15 mouse cellular contexts compared by ENCODE assay signal in the genomic region with DNA sequence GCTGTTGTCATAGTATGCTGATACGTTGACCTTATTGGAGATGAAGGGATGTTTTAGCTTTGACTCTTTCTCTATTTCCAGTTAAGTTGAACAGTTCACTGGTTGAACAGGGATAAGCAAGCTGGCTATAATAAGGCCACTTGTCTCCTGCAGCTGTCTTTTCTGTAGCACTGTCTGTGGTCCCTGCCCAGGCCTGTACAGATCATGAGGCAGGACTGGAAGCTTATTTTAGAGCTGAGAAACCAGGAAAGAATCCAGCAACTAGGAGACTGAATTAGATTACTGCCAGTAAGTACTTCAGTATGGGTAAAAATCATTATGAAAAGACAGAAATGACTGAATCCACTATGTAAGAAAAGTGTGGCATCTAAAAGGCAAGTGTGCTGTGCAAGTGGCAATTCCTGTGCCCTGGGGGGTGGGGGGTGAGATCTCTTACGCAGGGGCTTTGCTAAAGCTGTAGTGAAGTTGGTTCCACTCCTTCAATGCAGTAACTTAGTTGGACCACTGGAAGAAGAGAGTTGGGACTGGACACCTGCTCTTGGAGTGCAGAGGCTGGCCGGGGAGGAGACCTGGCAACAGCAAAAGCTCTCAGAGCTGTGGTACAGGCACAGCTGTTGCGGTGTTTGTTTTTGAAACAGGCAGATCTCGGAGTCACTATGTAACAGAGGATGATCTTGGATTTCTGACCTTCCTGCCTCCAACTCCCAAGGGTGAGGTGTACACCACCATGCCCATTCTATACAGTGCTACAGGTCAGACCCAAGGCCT. TPM values are rescaled to one million over a fixed set of nuclear protein-coding genes. Genes with fewer than 3 reads are reported as not detected.
DNase-seq lines count a peak whose midpoint lies in the region; ATAC-seq and TF ChIP-seq lines count a peak whose summit lies in the region.
"Had no signal": no experiment of that assay in that cellular context is flagged by ENCODE, and none has a peak within 500 bp of the region (broad histone marks: within the 10 kb centered on the region; RNA-seq: fewer than 3 reads in every experiment).

No protein-coding gene starts in this region.

- H3K27me3 ChIP-seq in forebrain, postnatal 0 days (ENCODE audit: insufficient read depth, low read length) = no peaks in the 10 kb centered on the region
- no peaks in the 10 kb centered on the region for H3K27me3 ChIP-seq in forebrain, embryonic 14.5 days (replicated peaks; ENCODE audit: control insufficient read depth, insufficient read depth, low read length)
- no peaks in the 10 kb centered on the region for H3K27me3 ChIP-seq in heart, embryonic 10.5 days (ENCODE audit: insufficient read depth, poor library complexity, severe bottlenecking)
- H3K27me3 ChIP-seq in limb, embryonic 15.5 days = no peaks in the 10 kb centered on the region
- no peaks in the 10 kb centered on the region for H3K27me3 ChIP-seq in thymus, adult 2 months (ENCODE audit: control insufficient read depth, insufficient read depth, low read length)
- H3K27me3 ChIP-seq: hindbrain, embryonic 15.5 days; liver, embryonic 15.5 days; stomach, embryonic 15.5 days had no signal

- WGBS in forebrain, postnatal 0 days = 82% methylated on average over 5 of the region's 5 CpGs
- WGBS in forebrain, embryonic 14.5 days = 80% methylated on average over 5 of the region's 5 CpGs
- 77% methylated on average over 5 of the region's 5 CpGs for WGBS in heart, embryonic 10.5 days
- WGBS in limb, embryonic 15.5 days = 67% methylated on average over 5 of the region's 5 CpGs
- 93% methylated on average over 5 of the region's 5 CpGs for WGBS in thymus, adult 2 months

- H3K9ac ChIP-seq in forebrain, postnatal 0 days = no peak overlapping the region
- no peak overlapping the region for H3K9ac ChIP-seq in forebrain, embryonic 14.5 days (ENCODE audit: low read length)
- H3K9ac ChIP-seq in limb, embryonic 15.5 days = no peak overlapping the region
- H3K9ac ChIP-seq: hindbrain, embryonic 15.5 days; liver, embryonic 15.5 days; stomach, embryonic 15.5 days had no signal

- H3K4me3 ChIP-seq in forebrain, postnatal 0 days (ENCODE audit: low read depth, low read length) = no peak overlapping the region
- H3K4me3 ChIP-seq in forebrain, embryonic 14.5 days (ENCODE audit: low read depth, low read length) = no peak overlapping the region
- no peak overlapping the region for H3K4me3 ChIP-seq in heart, embryonic 10.5 days
- no peak overlapping the region for H3K4me3 ChIP-seq in limb, embryonic 15.5 days
- H3K4me3 ChIP-seq in thymus, adult 2 months (ENCODE audit: control insufficient read depth, insufficient read depth, low read length) = no peak overlapping the region
- H3K4me3 ChIP-seq: hindbrain, embryonic 15.5 days; liver, embryonic 15.5 days; stomach, embryonic 15.5 days had no signal

- ATAC-seq in forebrain, postnatal 0 days = no peak
- no peak for ATAC-seq in forebrain, embryonic 14.5 days
- ATAC-seq in limb, embryonic 15.5 days (ENCODE audit: insufficient number of reproducible peaks, low FRiP score, low TSS enrichment, low read depth) = peak; percentile 52; the same call in 1 of the 2 replicates

- no peak overlapping the region for H3K4me2 ChIP-seq in forebrain, postnatal 0 days (ENCODE audit: low read depth)
- no peak overlapping the region for H3K4me2 ChIP-seq in forebrain, embryonic 14.5 days (ENCODE audit: low read length)
- H3K4me2 ChIP-seq in limb, embryonic 15.5 days = no peak overlapping the region
- H3K4me2 ChIP-seq: hindbrain, embryonic 15.5 days; liver, embryonic 15.5 days; stomach, embryonic 15.5 days had no signal

- H3K27ac ChIP-seq in forebrain, postnatal 0 days (ENCODE audit: low read depth, low read length) = no peak overlapping the region
- no peak overlapping the region for H3K27ac ChIP-seq in forebrain, embryonic 14.5 days (ENCODE audit: low read depth, low read length)
- peak overlapping the region; percentile 60; the same call in 1 of the 2 replicates for H3K27ac ChIP-seq in heart, embryonic 10.5 days
- peak overlapping the region; percentile 75 for H3K27ac ChIP-seq in limb, embryonic 15.5 days
- no peak overlapping the region for H3K27ac ChIP-seq in thymus, adult 2 months (ENCODE audit: control insufficient read depth, insufficient read depth, low read length)
- H3K27ac ChIP-seq: hindbrain, embryonic 15.5 days; liver, embryonic 15.5 days; stomach, embryonic 15.5 days had no signal

- no peaks in the 10 kb centered on the region for H3K36me3 ChIP-seq in forebrain, postnatal 0 days (ENCODE audit: insufficient read depth)
- H3K36me3 ChIP-seq in forebrain, embryonic 14.5 days (ENCODE audit: control insufficient read depth, insufficient read depth, low read length) = no peaks in the 10 kb centered on the region
- H3K36me3 ChIP-seq in heart, embryonic 10.5 days = no peaks in the 10 kb centered on the region
- H3K36me3 ChIP-seq in limb, embryonic 15.5 days = no peaks in the 10 kb centered on the region
- no peaks in the 10 kb centered on the region for H3K36me3 ChIP-seq in thymus, adult 2 months (ENCODE audit: control insufficient read depth, insufficient read depth, low read length)
- H3K36me3 ChIP-seq: hindbrain, embryonic 15.5 days; liver, embryonic 15.5 days; stomach, embryonic 15.5 days had no signal

- DNase-seq in forebrain, postnatal 0 days = peak; percentile 16
- no peak for DNase-seq in forebrain, embryonic 14.5 days (ENCODE audit: low spot score)
- DNase-seq in fibroblast of lung, adult 2 months (ENCODE audit: low read depth) = peak; percentile 50
- DNase-seq in heart, embryonic 10.5 days (ENCODE audit: low spot score) = no peak
- DNase-seq in thymus, adult 2 months = no peak
- no peak for DNase-seq in kidney, postnatal 36 days
- DNase-seq in kidney, postnatal 4 days = no peak
- DNase-seq: adrenal gland, postnatal 25 days; kidney, adult 2 months; right cerebral cortex, postnatal 4 days had no signal

- H3K9me3 ChIP-seq in forebrain, postnatal 0 days (ENCODE audit: low read length) = no peaks in the 10 kb centered on the region
- no peaks in the 10 kb centered on the region for H3K9me3 ChIP-seq in forebrain, embryonic 14.5 days (replicated peaks; ENCODE audit: control insufficient read depth, low read length)
- no peaks in the 10 kb centered on the region for H3K9me3 ChIP-seq in heart, embryonic 10.5 days
- no peaks in the 10 kb centered on the region for H3K9me3 ChIP-seq in limb, embryonic 15.5 days
- H3K9me3 ChIP-seq: hindbrain, embryonic 15.5 days; liver, embryonic 15.5 days; stomach, embryonic 15.5 days had no signal

- no peak for TF ChIP-seq CTCF in forebrain, postnatal 0 days (IDR thresholded peaks at IDR 0.05; ENCODE audit: low read depth)
- TF ChIP-seq CTCF in thymus, adult 2 months (IDR thresholded peaks at IDR 0.05; ENCODE audit: borderline replicate concordance, control insufficient read depth, extremely low read depth, insufficient read depth, low read length, poor library complexity) = no peak

- no peak for TF ChIP-seq POLR2A in thymus, adult 2 months (IDR thresholded peaks at IDR 0.05; ENCODE audit: control insufficient read depth, extremely low read depth, insufficient read depth, low read length, poor library complexity)

- no peaks in the 10 kb centered on the region for H3K4me1 ChIP-seq in forebrain, postnatal 0 days (ENCODE audit: insufficient read depth)
- no peaks in the 10 kb centered on the region for H3K4me1 ChIP-seq in forebrain, embryonic 14.5 days (ENCODE audit: control insufficient read depth, insufficient read depth, low read length)
- H3K4me1 ChIP-seq in heart, embryonic 10.5 days = peaks cover 9% of the 10 kb centered on the region
- H3K4me1 ChIP-seq in limb, embryonic 15.5 days = no peaks in the 10 kb centered on the region
- no peaks in the 10 kb centered on the region for H3K4me1 ChIP-seq in thymus, adult 2 months (replicated peaks; ENCODE audit: control insufficient read depth, insufficient read depth, low read length)
- H3K4me1 ChIP-seq: hindbrain, embryonic 15.5 days; liver, embryonic 15.5 days; stomach, embryonic 15.5 days had no signal

RNA-seq across cellular contexts. Expression of a gene that starts 17.6 kb away (rescaled TPM):
- 26.8 and 40.4 TPM in 2 replicates for total RNA-seq in forebrain, postnatal 0 days (2014; rRNA removed)
- 32.0 and 39.4 TPM in 2 replicates for polyA plus RNA-seq in forebrain, postnatal 0 days (2015; fragmentation: Nextera tagmentation; extraction: Ambion mirVana)
- polyA plus RNA-seq in forebrain, embryonic 14.5 days (2014; fragmentation: Nextera tagmentation; extraction: Ambion mirVana) = 29.0 and 29.5 TPM in 2 replicates
- polyA plus RNA-seq in heart, embryonic 10.5 days (2016; fragmentation: Nextera tagmentation; extraction: Ambion mirVana) = 51.2 and 76.6 TPM in 2 replicates
- polyA plus RNA-seq in limb, embryonic 15.5 days (2015; fragmentation: Nextera tagmentation; extraction: Ambion mirVana) = 56.5 and 62.3 TPM in 2 replicates
- 15.8 and 17.2 TPM in 2 replicates for polyA plus RNA-seq in thymus, adult 2 months (2012; rRNA removed)

RNA-seq across cellular contexts. Expression of a gene that starts 17.8 kb away (rescaled TPM):
- 0.57 and 0.62 TPM in 2 replicates for total RNA-seq in forebrain, postnatal 0 days (2014; rRNA removed)
- polyA plus RNA-seq in forebrain, postnatal 0 days (2015; fragmentation: Nextera tagmentation; extraction: Ambion mirVana) = 0.90 and 1.1 TPM in 2 replicates
- polyA plus RNA-seq in forebrain, embryonic 14.5 days (2014; fragmentation: Nextera tagmentation; extraction: Ambion mirVana) = 0.33 and 0.62 TPM in 2 replicates
- 0.57 and 0.62 TPM in 2 replicates for polyA plus RNA-seq in heart, embryonic 10.5 days (2016; fragmentation: Nextera tagmentation; extraction: Ambion mirVana)
- 0.99 and 1.2 TPM in 2 replicates for polyA plus RNA-seq in limb, embryonic 15.5 days (2015; fragmentation: Nextera tagmentation; extraction: Ambion mirVana)
- polyA plus RNA-seq in thymus, adult 2 months (2012; rRNA removed) = 0.32 and 0.54 TPM in 2 replicates
- total RNA-seq: megakaryocyte progenitor cell, adult 5-6 weeks had no signal

Comparison
In these comparisons a context has a peak if more than half of its experiments do, and no peak if none do; other contexts are left out.
1. DNase-seq: peak in forebrain, postnatal 0 days (single experiment) and fibroblast of lung, adult 2 months (single experiment); none in forebrain, embryonic 14.5 days (single experiment), heart, embryonic 10.5 days (single experiment), thymus, adult 2 months (single experiment), kidney, postnatal 36 days (0 of 2) and kidney, postnatal 4 days (0 of 2).
2. H3K27ac ChIP-seq: peak in heart, embryonic 10.5 days (single experiment) and limb, embryonic 15.5 days (single experiment); none in forebrain, postnatal 0 days (single experiment), forebrain, embryonic 14.5 days (single experiment) and thymus, adult 2 months (single experiment).